Mouse (Mus musculus) erythroblast, embryonic 14.5 days (primary cell): Measurements from ENCODE around the gene Acox1. TPM values are rescaled to one million over a fixed set of nuclear protein-coding genes. Genes with fewer than 3 reads are reported as not detected.

Experiments used
- H3K27me3 ChIP-seq: 2 replicates; pipeline ENCODE4 v1.6.1; 2012; ENCODE audit warnings: inconsistent platforms; ENCODE audit not compliant: control insufficient read depth
- H3K36me3 ChIP-seq: 2 replicates; pipeline ENCODE4 v1.6.1; 2012; ENCODE audit warnings: mild to moderate bottlenecking, inconsistent platforms; ENCODE audit not compliant: control insufficient read depth
- H3K4me1 ChIP-seq: 2 replicates; pipeline ENCODE4 v1.6.1; 2012; ENCODE audit warnings: inconsistent platforms; ENCODE audit not compliant: control insufficient read depth
- H3K4me3 ChIP-seq: replicated peaks from 2 replicates; pipeline ENCODE3; 2012; ENCODE audit warnings: moderate library complexity, mild to moderate bottlenecking, inconsistent platforms
- H3K9me3 ChIP-seq: 2 replicates; pipeline ENCODE4 v1.6.1; 2012; ENCODE audit warnings: low read length, inconsistent platforms, mixed read lengths; ENCODE audit not compliant: control insufficient read depth
- GATA1 ChIP-seq: IDR thresholded peaks from 2 replicates; pipeline ENCODE4 v1.6.1; 2012; ENCODE audit warnings: low read length, inconsistent platforms, mixed read lengths
- TAL1 ChIP-seq: IDR thresholded peaks from 3 replicates; pipeline ENCODE4 v1.6.1; 2012; ENCODE audit warnings: low read length, inconsistent platforms, mixed read lengths
- polyA plus RNA-seq: library from polyadenylated mRNA; stranded (reverse); fragments of >175 nt; gene quantifications from 2 replicates; pipeline ENCODE4 v1.2.3, GENCODE M21; 2012

The Acox1 gene
- polyA plus RNA-seq, 1 experiment: 0.10 TPM

- peaks cover 10% of the 10 kb centered on the region; the same call in 1 of the 2 replicates for H3K4me1 ChIP-seq
- TF ChIP-seq GATA1 (no peak), TAL1 (no peak)
- no peak overlapping the region for H3K4me3 ChIP-seq
- H3K36me3 ChIP-seq: no peaks in the 10 kb centered on the region; the same call in 1 of the 2 replicates
- no peaks in the 10 kb centered on the region for H3K9me3 ChIP-seq
- peaks cover 9% of the 10 kb centered on the region for H3K27me3 ChIP-seq
These were observed 17.1 kb upstream of the Acox1 start for GRCm38 (mm10) chr11:116215991-116216390.

GRCm38 (mm10) chr11:116215181-116215580 is 16.3 kb upstream of the Acox1 start:
- Histone ChIP-seq H3K36me3 (no peaks in the 10 kb centered on the region; the same call in 1 of the 2 replicates), H3K4me1 (peaks cover 10% of the 10 kb centered on the region; the same call in 1 of the 2 replicates), H3K27me3 (peaks cover 1% of the 10 kb centered on the region), H3K4me3 (no peak overlapping the region), H3K9me3 (no peaks in the 10 kb centered on the region)
- no peak for TF ChIP-seq GATA1
- no peak for TF ChIP-seq TAL1

GRCm38 (mm10) chr11:116213877-116214510 is 15.1 kb upstream of the Acox1 start:
- no peaks in the 10 kb centered on the region; the same call in none of the 2 replicates for H3K36me3 ChIP-seq
- no peak for TF ChIP-seq GATA1
- TF ChIP-seq TAL1: no peak
- H3K4me1 ChIP-seq: peaks cover 4% of the 10 kb centered on the region; the same call in 1 of the 2 replicates
- no peaks in the 10 kb centered on the region for H3K27me3 ChIP-seq
- H3K9me3 ChIP-seq: no peaks in the 10 kb centered on the region
- no peak overlapping the region for H3K4me3 ChIP-seq

- Histone ChIP-seq H3K36me3 (peaks cover 2% of the 10 kb centered on the region), H3K27me3 (no peaks in the 10 kb centered on the region), H3K4me3 (no peak overlapping the region), H3K9me3 (no peaks in the 10 kb centered on the region), H3K4me1 (no peaks in the 10 kb centered on the region; the same call in 1 of the 2 replicates)
- TF ChIP-seq GATA1 (no peak), TAL1 (no peak)
These were observed 14.0 kb upstream of the Acox1 start for GRCm38 (mm10) chr11:116212847-116213246.

GRCm38 (mm10) chr11:116210696-116211095 is 11.9 kb upstream of the Acox1 start:
- no peak overlapping the region for H3K4me3 ChIP-seq
- TF ChIP-seq TAL1: no peak
- no peak for TF ChIP-seq GATA1
- H3K4me1 ChIP-seq: peaks cover 6% of the 10 kb centered on the region
- H3K36me3 ChIP-seq: peaks cover 18% of the 10 kb centered on the region
- H3K9me3 ChIP-seq: peaks cover 3% of the 10 kb centered on the region; the same call in 1 of the 2 replicates
- no peaks in the 10 kb centered on the region for H3K27me3 ChIP-seq

GRCm38 (mm10) chr11:116209257-116209656 is 10.4 kb upstream of the Acox1 start:
- Histone ChIP-seq H3K4me1 (peaks cover 6% of the 10 kb centered on the region), H3K27me3 (no peaks in the 10 kb centered on the region), H3K9me3 (peaks cover 3% of the 10 kb centered on the region; the same call in 1 of the 2 replicates), H3K4me3 (no peak overlapping the region), H3K36me3 (peaks cover 26% of the 10 kb centered on the region)
- TF ChIP-seq GATA1 (no peak), TAL1 (no peak)

GRCm38 (mm10) chr11:116208660-116209059 is 9.8 kb upstream of the Acox1 start:
- peaks cover 6% of the 10 kb centered on the region for H3K4me1 ChIP-seq
- no peak overlapping the region for H3K4me3 ChIP-seq
- TF ChIP-seq GATA1 (no peak), TAL1 (no peak)
- peaks cover 28% of the 10 kb centered on the region for H3K36me3 ChIP-seq
- no peaks in the 10 kb centered on the region for H3K27me3 ChIP-seq
- peaks cover 3% of the 10 kb centered on the region; the same call in 1 of the 2 replicates for H3K9me3 ChIP-seq

GRCm38 (mm10) chr11:116206678-116207077 is 7.8 kb upstream of the Acox1 start:
- TF ChIP-seq TAL1: no peak
- no peak for TF ChIP-seq GATA1
- peaks cover 7% of the 10 kb centered on the region for H3K4me1 ChIP-seq
- no peaks in the 10 kb centered on the region for H3K27me3 ChIP-seq
- no peak overlapping the region for H3K4me3 ChIP-seq
- H3K9me3 ChIP-seq: peaks cover 3% of the 10 kb centered on the region; the same call in 1 of the 2 replicates
- peaks cover 28% of the 10 kb centered on the region for H3K36me3 ChIP-seq

GRCm38 (mm10) chr11:116203150-116203549 is 4.3 kb upstream of the Acox1 start:
- no peaks in the 10 kb centered on the region for H3K27me3 ChIP-seq
- H3K36me3 ChIP-seq: peaks cover 28% of the 10 kb centered on the region
- H3K9me3 ChIP-seq: peaks cover 3% of the 10 kb centered on the region; the same call in 1 of the 2 replicates

GRCm38 (mm10) chr11:116201151-116201550 is 2.3 kb upstream of the Acox1 start:
- Histone ChIP-seq H3K4me3 (no peak overlapping the region), H3K36me3 (peaks cover 18% of the 10 kb centered on the region), H3K9me3 (no peaks in the 10 kb centered on the region), H3K27me3 (no peaks in the 10 kb centered on the region), H3K4me1 (peaks cover 31% of the 10 kb centered on the region)
- TF ChIP-seq GATA1 (no peak), TAL1 (no peak)

More at GRCm38 (mm10) chr11:116203150-116203549, 4.3 kb upstream of the Acox1 start:
- TF ChIP-seq TAL1 (no peak), GATA1 (no peak)
- Histone ChIP-seq H3K4me1 (peaks cover 22% of the 10 kb centered on the region), H3K4me3 (no peak overlapping the region)
